Mouse (Mus musculus) urinary bladder, postnatal 14 days (tissue): Measurements from ENCODE around the gene Tomm40.
"Not testable (repeated sequence)": the region's sequence is repeated elsewhere in the genome, so short reads cannot be mapped to it uniquely, and the experiment has no call there.

Source experiments
- DNase-seq: peaks from one replicate; pipeline ENCODE4 v3.0.0; 2021; ENCODE audit warnings: low spot score

The Tomm40 gene

GRCm38 (mm10) chr7:19704475-19704874, 10.8 kb downstream of the Tomm40 start:
- no peak for DNase-seq

DNA sequence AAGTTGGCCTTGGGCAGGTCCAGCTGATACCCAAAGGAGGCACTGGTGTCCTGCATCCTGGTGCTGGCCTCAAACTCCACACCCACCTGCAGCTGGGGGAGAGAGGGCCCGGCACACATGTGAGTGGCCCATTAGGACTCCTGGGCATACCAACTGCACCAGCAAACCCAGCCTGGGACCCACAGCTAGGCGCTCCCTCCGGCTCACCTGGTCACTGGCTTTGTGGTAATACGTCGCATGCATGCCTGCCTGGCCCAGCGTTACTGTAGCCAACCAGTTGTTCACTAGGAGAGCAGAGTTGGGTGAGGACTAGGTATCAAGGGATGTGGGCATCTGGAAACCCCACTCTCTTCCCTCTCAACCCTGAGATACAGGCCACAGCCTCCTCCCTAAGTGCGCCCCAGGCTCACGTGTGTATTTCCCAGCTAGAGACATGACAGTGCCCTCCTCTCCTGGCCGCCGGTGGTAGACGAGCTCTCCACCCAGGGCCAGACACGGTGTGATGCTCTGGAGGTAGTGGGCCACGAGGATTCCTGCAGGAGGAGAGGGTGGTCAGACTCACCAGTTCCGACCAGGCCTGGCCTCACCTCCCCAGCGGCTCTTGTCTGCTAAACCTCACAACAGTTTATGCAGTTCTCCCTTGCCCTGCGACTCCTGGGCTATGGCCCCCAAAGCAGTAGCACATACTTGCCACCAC, 12.2 kb downstream of the Tomm40 start:
- DNase-seq, result no peak

DNA sequence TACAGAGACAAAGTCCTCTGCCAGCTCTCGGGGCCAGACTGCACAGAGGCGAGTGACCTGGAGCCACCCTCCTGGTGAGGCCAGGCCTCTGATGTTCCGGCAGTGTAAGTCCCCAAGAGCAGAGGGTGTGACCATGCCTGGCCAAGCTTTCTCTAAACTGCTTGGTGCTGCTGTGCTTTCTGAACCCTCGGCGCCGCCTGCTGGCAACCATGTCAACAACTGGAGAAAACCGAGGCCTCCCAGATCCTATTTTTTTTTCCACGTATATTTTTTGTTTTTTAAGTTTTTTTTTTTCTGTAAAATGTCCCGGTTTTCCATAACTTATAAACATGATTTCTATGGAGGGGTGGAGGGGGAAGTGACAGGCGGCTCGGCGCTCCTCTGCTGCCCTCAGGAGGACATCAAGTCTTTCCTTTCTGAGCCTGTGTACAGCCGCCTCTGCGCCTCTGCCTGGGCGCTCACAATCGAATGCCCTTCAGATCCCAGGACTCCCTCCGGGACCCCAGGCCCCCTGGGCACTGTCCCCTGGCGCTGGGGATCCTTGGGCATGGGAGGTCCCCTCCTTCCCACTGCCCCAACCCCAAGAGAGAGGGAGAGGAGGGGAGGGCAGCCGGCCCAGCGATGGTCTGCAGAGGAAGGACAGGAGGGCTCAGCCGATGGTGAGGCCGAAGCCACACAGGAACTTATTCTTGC, 14.0 kb downstream of the Tomm40 start:
- peak; percentile 80 for DNase-seq

DNA sequence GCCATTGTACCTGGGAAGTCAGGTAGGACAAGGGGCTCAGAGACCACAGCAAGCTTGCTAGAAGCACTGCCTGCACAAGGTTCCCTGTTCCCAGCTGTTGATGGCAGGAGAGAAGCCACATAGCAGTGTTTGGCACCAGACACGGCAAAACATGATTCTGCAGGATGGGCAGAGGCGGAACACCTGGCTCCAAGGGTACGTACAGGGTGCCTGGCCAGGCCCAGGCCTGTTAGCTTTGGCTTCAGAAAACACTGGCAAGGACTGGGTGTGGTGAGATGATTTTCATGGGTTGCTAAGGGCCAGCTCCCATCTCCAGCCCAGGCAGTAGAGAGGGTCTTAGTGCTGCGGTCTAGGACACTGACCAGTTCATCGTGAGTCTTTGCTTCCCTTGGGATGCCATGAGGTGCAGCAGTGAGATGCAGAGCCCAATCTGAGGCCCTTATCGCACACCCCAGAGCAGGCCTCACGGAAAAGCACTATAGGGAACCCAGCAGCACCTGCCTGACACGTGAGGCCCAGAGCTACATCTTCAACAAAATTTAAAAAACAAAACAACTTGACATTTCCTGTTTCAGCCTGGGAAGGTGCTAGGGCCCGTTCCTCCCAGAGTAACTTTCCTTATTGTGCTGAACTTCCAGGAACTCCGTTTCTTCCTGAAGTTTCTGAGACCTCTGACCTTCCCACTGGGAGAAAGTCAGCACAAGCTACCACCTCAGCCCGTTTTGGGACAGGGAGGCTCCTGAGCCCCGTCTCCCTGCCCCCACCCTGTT, 14.8 kb downstream of the Tomm40 start:
- no peak for DNase-seq

DNA sequence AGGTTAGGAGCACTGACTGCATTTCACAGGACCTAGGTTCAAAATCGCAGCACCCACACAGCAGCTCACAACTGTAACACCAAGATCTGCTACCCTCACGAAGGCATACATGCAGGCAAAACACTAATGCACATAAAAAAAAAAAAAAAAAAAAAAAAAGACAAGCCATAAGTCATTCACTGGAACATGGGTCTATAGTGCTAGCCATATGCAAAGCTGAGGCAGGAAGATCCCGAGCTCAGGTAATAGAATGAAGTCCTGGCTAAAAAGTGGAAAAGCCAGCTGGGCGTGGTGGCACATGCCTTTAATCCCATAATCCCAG, 15.4 kb downstream of the Tomm40 start:
- DNase-seq, result no peak

DNA sequence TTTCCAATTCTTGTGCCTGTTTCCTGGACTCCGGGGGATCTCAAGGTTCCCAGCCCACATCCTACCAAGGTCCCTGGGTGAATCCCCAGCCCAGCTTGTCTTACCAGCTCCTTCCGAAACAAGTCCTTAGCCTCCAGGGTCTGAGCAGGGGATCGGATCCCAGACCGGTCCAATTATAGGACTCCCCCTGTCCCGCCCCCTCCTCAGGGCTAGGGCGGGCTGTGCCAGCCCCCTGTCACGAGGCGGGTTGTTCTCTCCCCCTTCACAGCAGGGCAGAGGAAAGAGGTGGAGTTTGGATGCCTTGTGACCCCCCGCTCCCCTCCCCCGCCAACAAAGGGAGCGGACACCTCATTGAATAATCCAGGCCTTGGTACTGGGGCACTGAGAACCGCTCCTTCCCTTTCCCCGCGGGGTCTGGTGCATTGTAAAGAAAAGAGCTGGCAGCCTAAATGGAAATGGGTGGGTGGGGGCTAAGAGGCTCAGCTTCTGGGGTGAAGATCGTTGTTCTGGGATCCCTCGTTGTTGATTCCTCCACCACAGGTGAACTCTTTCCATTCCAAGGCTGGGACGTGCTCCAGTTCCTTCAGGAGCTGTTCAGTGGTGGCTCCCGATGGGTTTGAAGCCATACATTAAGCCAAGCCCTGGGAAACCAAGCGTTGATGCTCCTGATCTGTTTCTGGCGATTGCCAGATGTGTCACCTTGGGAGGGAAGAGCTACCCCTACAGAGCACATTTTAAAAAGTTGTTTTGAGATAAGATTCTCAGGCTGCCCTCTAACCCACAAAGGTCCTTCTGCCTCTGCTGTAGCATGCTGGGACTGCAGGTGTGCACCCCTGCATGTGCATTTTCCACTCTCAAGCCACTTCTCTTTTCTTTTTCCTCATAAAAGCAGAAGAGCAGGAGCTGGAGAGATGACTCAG, 16.1 kb downstream of the Tomm40 start, which contains the start of gene Apoe:
TSS of gene Apoe (minus strand) at position 282 of the 920 bp plus-strand sequence.
- peak; percentile 48 for DNase-seq

- no peak for DNase-seq
Measured at GRCm38 (mm10) chr7:19697949-19698906, 17.0 kb downstream of the Tomm40 start.

DNA sequence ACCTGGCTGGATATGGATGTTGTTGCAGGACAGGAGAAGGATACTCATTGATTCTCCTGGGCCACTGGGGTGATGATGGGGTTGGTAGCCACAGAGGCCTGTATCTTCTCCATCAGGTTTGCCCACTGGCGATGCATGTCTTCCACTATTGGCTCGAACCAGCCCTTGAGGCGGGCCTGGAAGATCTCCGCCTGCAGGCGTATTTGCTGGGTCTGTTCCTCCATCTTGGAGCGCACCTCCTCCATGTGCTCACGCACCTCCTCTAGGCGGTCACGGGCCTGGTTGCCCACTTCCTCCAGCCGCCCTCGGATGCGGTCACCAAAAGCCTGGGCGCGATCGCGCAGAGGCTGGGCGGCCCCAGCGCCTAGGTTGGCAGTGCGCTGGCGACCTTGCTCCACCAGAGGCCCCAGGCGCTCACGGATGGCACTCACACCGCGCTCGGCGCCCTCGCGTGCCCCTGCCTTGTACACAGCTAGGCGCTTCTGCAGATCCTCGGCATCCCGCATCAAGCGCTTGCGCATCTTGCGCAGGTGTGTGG, 18.8 kb downstream of the Tomm40 start:
- DNase-seq, result no peak

DNA sequence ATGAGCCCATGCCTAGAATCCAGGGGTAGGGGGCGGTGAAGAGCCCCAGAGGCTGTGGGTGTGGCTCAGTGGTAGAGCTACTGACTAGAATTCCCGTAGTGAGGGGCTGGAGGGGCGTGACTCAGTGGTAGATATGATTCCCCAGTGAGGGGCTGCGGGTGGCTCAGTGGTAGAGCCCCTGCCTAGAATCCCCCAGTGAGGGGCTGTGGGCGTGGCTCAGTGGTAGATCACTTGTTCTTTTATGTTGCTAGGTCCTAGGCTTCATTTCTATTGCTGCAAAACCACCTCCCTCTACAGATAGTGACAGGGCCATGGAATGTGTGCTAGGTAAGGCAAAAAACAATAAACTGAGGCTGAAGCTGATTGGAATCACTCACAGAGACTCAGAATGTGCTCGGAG, 19.4 kb downstream of the Tomm40 start:
- no peak for DNase-seq

- no peak for DNase-seq
Measured at GRCm38 (mm10) chr7:19695213-19695594, 20.0 kb downstream of the Tomm40 start.

- no peak for DNase-seq
Measured at GRCm38 (mm10) chr7:19694336-19695212, 20.7 kb downstream of the Tomm40 start.

DNA sequence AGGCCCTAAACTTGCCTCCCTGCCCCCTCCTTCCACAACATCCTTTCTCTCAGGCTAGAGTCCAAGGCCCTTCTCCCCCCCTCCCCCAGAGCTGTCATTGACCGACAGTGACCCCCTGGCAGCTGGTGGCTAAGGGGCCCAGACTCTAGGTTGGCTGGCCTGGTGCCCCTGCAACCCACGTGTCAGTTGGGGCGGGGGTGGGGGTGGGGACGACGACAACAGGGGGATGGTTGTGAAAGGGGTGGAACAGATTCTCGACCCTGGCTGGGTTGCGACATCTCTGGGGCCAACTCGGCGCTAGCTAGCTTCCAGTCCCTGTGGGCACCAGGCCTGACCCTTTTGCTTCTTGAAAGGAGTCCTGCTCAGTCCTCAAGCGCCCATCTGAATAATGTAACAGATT, 21.8 kb downstream of the Tomm40 start:
- peak; percentile 66 for DNase-seq

DNA sequence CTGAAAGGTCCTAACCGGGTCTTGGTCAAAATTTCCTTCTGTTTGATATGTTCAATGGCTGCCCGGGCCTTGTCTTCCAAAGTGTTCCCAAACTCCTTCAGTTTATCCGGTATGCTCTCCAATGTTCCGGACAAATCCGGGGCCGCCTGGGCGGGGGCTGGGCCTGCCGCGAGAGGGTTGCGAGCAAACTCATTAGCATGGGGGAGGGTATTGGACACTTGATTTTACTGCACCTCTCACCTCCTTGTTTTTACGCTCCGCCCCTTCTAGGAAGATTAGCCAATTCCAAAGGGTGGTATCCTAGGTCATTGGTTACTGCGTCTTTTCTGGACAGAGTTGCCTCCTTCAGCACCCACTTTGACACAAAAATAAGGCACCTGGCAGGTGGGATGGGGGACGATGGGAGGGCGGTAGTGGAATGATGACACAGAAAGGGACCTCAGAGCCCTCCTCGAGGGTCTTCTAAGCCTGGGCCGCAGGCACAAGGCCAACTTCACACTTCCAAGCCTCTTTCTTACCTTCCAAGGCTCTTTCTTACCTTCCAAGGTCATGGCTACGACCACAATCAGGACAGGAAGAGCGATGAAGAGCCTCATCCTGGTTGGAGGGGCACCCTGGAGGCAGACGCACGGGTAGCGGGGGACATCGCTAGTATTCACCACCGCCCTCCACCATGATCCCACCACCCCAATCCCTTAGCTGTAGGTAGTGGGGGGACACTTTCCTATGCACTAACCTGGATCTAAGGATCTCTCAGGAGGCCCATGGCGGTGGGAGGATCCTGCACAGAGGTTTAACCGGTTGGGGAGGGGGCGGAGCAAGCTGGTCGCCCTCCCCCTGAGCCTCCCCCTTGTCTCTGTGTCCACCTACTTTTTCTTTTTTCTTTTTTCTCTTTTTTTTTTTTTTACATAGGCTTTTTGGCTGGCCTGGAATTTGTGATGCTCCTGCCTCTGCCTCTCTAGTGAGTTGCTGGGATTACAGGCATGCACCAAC, 23.1 kb downstream of the Tomm40 start, which contains the start of gene Apoc1:
TSS of gene Apoc1 (minus strand) at position 788 of the 993 bp plus-strand sequence.
- DNase-seq, result no peak

GRCm38 (mm10) chr7:19691434-19691833, 23.8 kb downstream of the Tomm40 start:
- DNase-seq, result no peak

GRCm38 (mm10) chr7:19690845-19691244, 24.4 kb downstream of the Tomm40 start:
- no peak for DNase-seq

DNA sequence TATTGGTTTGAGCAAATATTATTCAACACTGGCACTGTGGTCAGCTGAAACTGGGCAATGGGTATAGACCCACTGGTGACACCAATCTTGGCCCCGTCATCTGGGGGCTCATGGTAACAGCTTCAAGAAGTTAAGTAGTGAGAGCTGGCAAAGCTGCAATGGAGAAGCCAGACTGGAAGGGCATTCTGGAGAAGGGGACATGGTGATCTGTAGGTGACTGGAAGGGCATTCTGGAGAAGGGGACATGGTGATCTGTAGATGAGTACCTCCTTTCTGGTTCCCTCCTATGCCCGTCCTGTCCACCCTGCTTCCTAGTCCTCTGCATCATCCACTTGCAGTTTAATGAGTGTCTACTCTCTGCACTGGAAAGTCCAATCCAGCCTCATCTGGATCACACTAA, 26.6 kb downstream of the Tomm40 start:
- no peak for DNase-seq

GRCm38 (mm10) chr7:19688101-19688500, 27.1 kb downstream of the Tomm40 start:
- DNase-seq, result no peak

- DNase-seq, result not testable (repeated sequence)
Measured at GRCm38 (mm10) chr7:19686927-19687583, 28.2 kb downstream of the Tomm40 start.
